Mouse (Mus musculus) activated CD4-positive, CD25-positive, alpha-beta regulatory T cell, adult 4 months (primary cell): Measurements from ENCODE around the gene Rab40c. TPM values are rescaled to one million over a fixed set of nuclear protein-coding genes. Genes with fewer than 3 reads are reported as not detected.

ENCODE experiments used
- ATAC-seq: one replicate; pipeline ENCODE4 v1.8.0; 2017
- polyA plus RNA-seq, 2 experiments: library from polyadenylated mRNA; unstranded; fragments of 100-300 nt; shearing (Covaris generic); gene quantifications; one replicate each; pipeline ENCODE4 v1.2.1; 2017

Gene Rab40c
- polyA plus RNA-seq, 2 experiments from 2014 or later = 5.1 to 5.6 TPM

- ATAC-seq = no peak
Measured at GRCm38 (mm10) chr17:25841117-25841880, 78.2 kb downstream of the Rab40c start, which contains the start of gene Gm20683. TSS of gene Gm20683 (minus strand) at chr17:25841763.

GRCm38 (mm10) chr17:25840519-25840918 is 79.0 kb downstream of the Rab40c start:
- no peak for ATAC-seq

GRCm38 (mm10) chr17:25839455-25840235 is 79.9 kb downstream of the Rab40c start:
- ATAC-seq = no peak

GRCm38 (mm10) chr17:25838904-25839303 is 80.6 kb downstream of the Rab40c start:
- ATAC-seq = no peak

GRCm38 (mm10) chr17:25837533-25837932 is 82.0 kb downstream of the Rab40c start:
- ATAC-seq = no peak

GRCm38 (mm10) chr17:25837076-25837410 is 82.5 kb downstream of the Rab40c start, which contains the start of gene Rhbdl1:
TSS of gene Rhbdl1 (minus strand) at chr17:25837295.
- ATAC-seq = no peak

- ATAC-seq = no peak
Measured at GRCm38 (mm10) chr17:25836397-25837075, 83.0 kb downstream of the Rab40c start.

- no peak for ATAC-seq
Measured at GRCm38 (mm10) chr17:25835816-25836215, 83.7 kb downstream of the Rab40c start.

GRCm38 (mm10) chr17:25835301-25835700 is 84.2 kb downstream of the Rab40c start:
- ATAC-seq = no peak

- no peak for ATAC-seq
Measured at GRCm38 (mm10) chr17:25834595-25835222, 84.8 kb downstream of the Rab40c start.

GRCm38 (mm10) chr17:25833961-25834594 is 85.4 kb downstream of the Rab40c start:
- ATAC-seq = no peak

- no peak for ATAC-seq
Measured at GRCm38 (mm10) chr17:25833291-25833663, 86.2 kb downstream of the Rab40c start, which contains the start of gene Stub1. TSS of gene Stub1 (minus strand) at chr17:25833404.

GRCm38 (mm10) chr17:25832436-25833290 is 86.9 kb downstream of the Rab40c start:
- ATAC-seq = peak; percentile 95

Other genes starting within 250 kb of the Rab40c start
- not detected for gene Gng13, start 202.6 kb downstream of the Rab40c start, polyA plus RNA-seq
- 1 to 10 TPM; 4.0 to 6.7 TPM for gene Chtf18, start 192.3 kb downstream of the Rab40c start, polyA plus RNA-seq
- gene Rpusd1, start 192.1 kb downstream of the Rab40c start, polyA plus RNA-seq = 10 to 100 TPM in 1 of 2 experiments, 1 to 10 TPM in 1; 9.3 to 10.3 TPM
- under 1 TPM in 1 of 2 experiments, not detected in 1; 0.18 TPM for gene Mslnl, start 183.7 kb downstream of the Rab40c start, polyA plus RNA-seq
- gene Msln, start 165.3 kb downstream of the Rab40c start, polyA plus RNA-seq = not detected
- gene Narfl, start 146.0 kb downstream of the Rab40c start, polyA plus RNA-seq = 10 to 100 TPM; 15.6 to 20.9 TPM
- 10 to 100 TPM; 27.2 to 30.3 TPM for gene Haghl, start 134.1 kb downstream of the Rab40c start, polyA plus RNA-seq
- gene Ccdc78, start 133.1 kb downstream of the Rab40c start, polyA plus RNA-seq = under 1 TPM in 1 of 2 experiments, not detected in 1; 0.62 TPM
- 100 to 1,000 TPM; 196 to 238 TPM for gene Fam173a, start 126.8 kb downstream of the Rab40c start, polyA plus RNA-seq
- gene AC134908.4, start 124.1 kb downstream of the Rab40c start, polyA plus RNA-seq = not detected
- gene Metrn, start 122.6 kb downstream of the Rab40c start, polyA plus RNA-seq = 1 to 10 TPM; 2.2 to 4.6 TPM
- gene Fbxl16, start 110.6 kb downstream of the Rab40c start, polyA plus RNA-seq = under 1 TPM in 1 of 2 experiments, not detected in 1; 0.16 TPM
- gene Wdr24, start 96.1 kb downstream of the Rab40c start, polyA plus RNA-seq = 10 to 100 TPM; 11.9 to 17.9 TPM
- gene Jmjd8, start 90.9 kb downstream of the Rab40c start, polyA plus RNA-seq = 10 to 100 TPM; 11.4 to 21.9 TPM
- gene Stub1, start 86.3 kb downstream of the Rab40c start, polyA plus RNA-seq = 10 to 100 TPM; 68.3 to 85.7 TPM
- gene Rhbdl1, start 82.4 kb downstream of the Rab40c start, polyA plus RNA-seq = 1 to 10 TPM in 1 of 2 experiments, not detected in 1; 1.1 TPM
- 1 to 10 TPM in 1 of 2 experiments, not detected in 1; 1.1 TPM for gene Gm20683, start 78.0 kb downstream of the Rab40c start, polyA plus RNA-seq
- gene Rhot2, start 74.9 kb downstream of the Rab40c start, polyA plus RNA-seq = 10 to 100 TPM; 18.4 to 29.8 TPM
- 1 to 10 TPM; 3.8 to 8.3 TPM for gene Wdr90, start 58.2 kb downstream of the Rab40c start, polyA plus RNA-seq
- gene Mcrip2, start 51.0 kb downstream of the Rab40c start, polyA plus RNA-seq = 1 to 10 TPM; 2.2 to 6.9 TPM
- gene Mettl26, start 44.7 kb downstream of the Rab40c start, polyA plus RNA-seq = 100 to 1,000 TPM in 1 of 2 experiments, 10 to 100 TPM in 1; 88.3 to 119 TPM
- gene Wfikkn1, start 38.9 kb downstream of the Rab40c start, polyA plus RNA-seq = under 1 TPM; 0.48 to 0.82 TPM
- gene Pigq, start 25.2 kb upstream of the Rab40c start, polyA plus RNA-seq = 10 to 100 TPM; 19.0 to 26.6 TPM
- not detected for gene Nhlrc4, start 25.2 kb upstream of the Rab40c start, polyA plus RNA-seq
- not detected for gene A930017K11Rik, start 32.8 kb upstream of the Rab40c start, polyA plus RNA-seq
- 1 to 10 TPM; 5.2 to 7.1 TPM for gene Capn15, start 66.1 kb upstream of the Rab40c start, polyA plus RNA-seq
- 1 to 10 TPM; 2.4 to 2.7 TPM for gene Rab11fip3, start 149.8 kb upstream of the Rab40c start, polyA plus RNA-seq
- 10 to 100 TPM; 12.9 to 25.7 TPM for gene Decr2, start 170.6 kb upstream of the Rab40c start, polyA plus RNA-seq
- gene Nme4, start 175.9 kb upstream of the Rab40c start, polyA plus RNA-seq = 1 to 10 TPM; 1.6 TPM
- gene Tmem8, start 193.6 kb upstream of the Rab40c start, polyA plus RNA-seq = 1 to 10 TPM; 4.8 to 4.9 TPM
- gene Mrpl28, start 203.8 kb upstream of the Rab40c start, polyA plus RNA-seq = 100 to 1,000 TPM; 111 to 135 TPM
- gene Axin1, start 219.0 kb upstream of the Rab40c start, polyA plus RNA-seq = 10 to 100 TPM; 10.5 to 13.5 TPM